Mouse (Mus musculus): ENCODE measurements around the gene Krt7. TPM values are rescaled to one million over a fixed set of nuclear protein-coding genes. Genes with fewer than 3 reads are reported as not detected.

The Krt7 gene
- polyA plus RNA-seq, 1 experiment from 2014 or later: 131 TPM

GRCm38 (mm10) chr15:101438555-101438954 lies 27.7 kb downstream of the Krt7 start, which contains the start of gene Krt87:
Gene Krt87, minus strand, starts transcription at chr15:101438804.
- Histone ChIP-seq H3K9ac (replicated peaks; ENCODE audit: low read depth, low read length) (no peak within 1 kb of the TSS), H3K9me3 (ENCODE audit: control insufficient read depth, low read depth, low read length) (no peaks in the 10 kb centered on the region), H3K27ac (ENCODE audit: low read length) (no peak within 1 kb of the TSS), H3K4me3 (ENCODE audit: low read depth, low read length) (peak within 1 kb of the TSS; percentile 19), H3K4me2 (replicated peaks; ENCODE audit: low read depth, low read length) (peak within 1 kb of the TSS; percentile 35), H3K4me1 (ENCODE audit: control insufficient read depth, insufficient read depth, low read length) (peaks cover 6% of the 10 kb centered on the region), H3K36me3 (ENCODE audit: control insufficient read depth, insufficient read depth, low read length) (no peaks in the 10 kb centered on the region), H3K27me3 (ENCODE audit: control insufficient read depth, insufficient read depth, low read length) (peaks cover 16% of the 10 kb centered on the region; the same call in 1 of the 2 replicates)
- ATAC-seq (ENCODE audit: insufficient number of reproducible peaks, insufficient read depth, low FRiP score, low read depth): no peak
- 3% methylated on average over 34 of the region's 34 CpGs for WGBS

GRCm38 (mm10) chr15:101440837-101441236 lies 30.0 kb downstream of the Krt7 start:
- Histone ChIP-seq H3K36me3 (ENCODE audit: control insufficient read depth, insufficient read depth, low read length) (no peaks in the 10 kb centered on the region), H3K27ac (ENCODE audit: low read length) (no peak overlapping the region), H3K27me3 (ENCODE audit: control insufficient read depth, insufficient read depth, low read length) (peaks cover 16% of the 10 kb centered on the region; the same call in 1 of the 2 replicates), H3K9me3 (ENCODE audit: control insufficient read depth, low read depth, low read length) (no peaks in the 10 kb centered on the region), H3K4me2 (replicated peaks; ENCODE audit: low read depth, low read length) (no peak overlapping the region), H3K4me3 (ENCODE audit: low read depth, low read length) (no peak overlapping the region), H3K4me1 (ENCODE audit: control insufficient read depth, insufficient read depth, low read length) (peaks cover 6% of the 10 kb centered on the region), H3K9ac (replicated peaks; ENCODE audit: low read depth, low read length) (no peak overlapping the region)
- WGBS: 72% methylated on average over 4 of the region's 4 CpGs
- ATAC-seq (ENCODE audit: insufficient number of reproducible peaks, insufficient read depth, low FRiP score, low read depth): no peak

- no peak overlapping the region for H3K4me3 ChIP-seq (ENCODE audit: low read depth, low read length)
- no peaks in the 10 kb centered on the region for H3K36me3 ChIP-seq (ENCODE audit: control insufficient read depth, insufficient read depth, low read length)
- H3K4me1 ChIP-seq (ENCODE audit: control insufficient read depth, insufficient read depth, low read length): no peaks in the 10 kb centered on the region
- 77% methylated on average over 11 of the region's 11 CpGs for WGBS
- no peaks in the 10 kb centered on the region for H3K9me3 ChIP-seq (ENCODE audit: control insufficient read depth, low read depth, low read length)
- H3K4me2 ChIP-seq (replicated peaks; ENCODE audit: low read depth, low read length): no peak overlapping the region
- no peaks in the 10 kb centered on the region for H3K27me3 ChIP-seq (ENCODE audit: control insufficient read depth, insufficient read depth, low read length)
- no peak overlapping the region for H3K9ac ChIP-seq (replicated peaks; ENCODE audit: low read depth, low read length)
- H3K27ac ChIP-seq (ENCODE audit: low read length): no peak overlapping the region
- no peak for ATAC-seq (ENCODE audit: insufficient number of reproducible peaks, insufficient read depth, low FRiP score, low read depth)
These were observed 35.7 kb downstream of the Krt7 start for GRCm38 (mm10) chr15:101446572-101446971.

- Histone ChIP-seq H3K27ac (ENCODE audit: low read length) (no peak within 1 kb of the TSS), H3K9ac (replicated peaks; ENCODE audit: low read depth, low read length) (no peak within 1 kb of the TSS), H3K9me3 (ENCODE audit: control insufficient read depth, low read depth, low read length) (no peaks in the 10 kb centered on the region), H3K36me3 (ENCODE audit: control insufficient read depth, insufficient read depth, low read length) (no peaks in the 10 kb centered on the region), H3K27me3 (ENCODE audit: control insufficient read depth, insufficient read depth, low read length) (no peaks in the 10 kb centered on the region), H3K4me2 (replicated peaks; ENCODE audit: low read depth, low read length) (no peak within 1 kb of the TSS), H3K4me1 (ENCODE audit: control insufficient read depth, insufficient read depth, low read length) (no peaks in the 10 kb centered on the region), H3K4me3 (ENCODE audit: low read depth, low read length) (no peak within 1 kb of the TSS)
- no peak for ATAC-seq (ENCODE audit: insufficient number of reproducible peaks, insufficient read depth, low FRiP score, low read depth)
- WGBS: 77% methylated on average over 2 of the region's 2 CpGs
These were observed 36.6 kb downstream of the Krt7 start, which contains the start of gene Krt88 for GRCm38 (mm10) chr15:101447444-101447843. Gene Krt88, plus strand, starts transcription at chr15:101447744.

GRCm38 (mm10) chr15:101453093-101453736 lies 42.4 kb downstream of the Krt7 start:
- WGBS: 3% methylated on average over 13 of the region's 13 CpGs
- no peaks in the 10 kb centered on the region for H3K27me3 ChIP-seq (ENCODE audit: control insufficient read depth, insufficient read depth, low read length)
- H3K4me1 ChIP-seq (ENCODE audit: control insufficient read depth, insufficient read depth, low read length): no peaks in the 10 kb centered on the region
- peak; percentile 71; the same call in 1 of the 2 replicates for ATAC-seq (ENCODE audit: insufficient number of reproducible peaks, insufficient read depth, low FRiP score, low read depth)
- H3K9ac ChIP-seq (replicated peaks; ENCODE audit: low read depth, low read length): no peak overlapping the region
- H3K27ac ChIP-seq (ENCODE audit: low read length): no peak overlapping the region
- no peaks in the 10 kb centered on the region for H3K36me3 ChIP-seq (ENCODE audit: control insufficient read depth, insufficient read depth, low read length)
- no peak overlapping the region for H3K4me3 ChIP-seq (ENCODE audit: low read depth, low read length)
- H3K9me3 ChIP-seq (ENCODE audit: control insufficient read depth, low read depth, low read length): no peaks in the 10 kb centered on the region
- no peak overlapping the region for H3K4me2 ChIP-seq (replicated peaks; ENCODE audit: low read depth, low read length)

GRCm38 (mm10) chr15:101454774-101455173 lies 43.9 kb downstream of the Krt7 start:
- H3K9me3 ChIP-seq (ENCODE audit: control insufficient read depth, low read depth, low read length): no peaks in the 10 kb centered on the region
- H3K27me3 ChIP-seq (ENCODE audit: control insufficient read depth, insufficient read depth, low read length): no peaks in the 10 kb centered on the region
- WGBS: 76% methylated on average over 8 of the region's 8 CpGs
- H3K36me3 ChIP-seq (ENCODE audit: control insufficient read depth, insufficient read depth, low read length): no peaks in the 10 kb centered on the region
- no peak overlapping the region for H3K4me3 ChIP-seq (ENCODE audit: low read depth, low read length)
- H3K9ac ChIP-seq (replicated peaks; ENCODE audit: low read depth, low read length): no peak overlapping the region
- H3K4me1 ChIP-seq (ENCODE audit: control insufficient read depth, insufficient read depth, low read length): no peaks in the 10 kb centered on the region
- no peak overlapping the region for H3K27ac ChIP-seq (ENCODE audit: low read length)
- no peak for ATAC-seq (ENCODE audit: insufficient number of reproducible peaks, insufficient read depth, low FRiP score, low read depth)
- H3K4me2 ChIP-seq (replicated peaks; ENCODE audit: low read depth, low read length): no peak overlapping the region

- H3K9ac ChIP-seq (replicated peaks; ENCODE audit: low read depth, low read length): no peak overlapping the region
- no peak overlapping the region for H3K4me2 ChIP-seq (replicated peaks; ENCODE audit: low read depth, low read length)
- no peaks in the 10 kb centered on the region for H3K27me3 ChIP-seq (ENCODE audit: control insufficient read depth, insufficient read depth, low read length)
- no peak for ATAC-seq (ENCODE audit: insufficient number of reproducible peaks, insufficient read depth, low FRiP score, low read depth)
- 85% methylated on average over 2 of the region's 2 CpGs for WGBS
- H3K4me3 ChIP-seq (ENCODE audit: low read depth, low read length): no peak overlapping the region
- no peaks in the 10 kb centered on the region for H3K36me3 ChIP-seq (ENCODE audit: control insufficient read depth, insufficient read depth, low read length)
- no peaks in the 10 kb centered on the region for H3K9me3 ChIP-seq (ENCODE audit: control insufficient read depth, low read depth, low read length)
- H3K27ac ChIP-seq (ENCODE audit: low read length): no peak overlapping the region
- no peaks in the 10 kb centered on the region for H3K4me1 ChIP-seq (ENCODE audit: control insufficient read depth, insufficient read depth, low read length)
These were observed 44.4 kb downstream of the Krt7 start for GRCm38 (mm10) chr15:101455292-101455691.

- ATAC-seq (ENCODE audit: insufficient number of reproducible peaks, insufficient read depth, low FRiP score, low read depth): no peak
- Histone ChIP-seq H3K36me3 (ENCODE audit: control insufficient read depth, insufficient read depth, low read length) (no peaks in the 10 kb centered on the region), H3K27ac (ENCODE audit: low read length) (no peak overlapping the region), H3K9me3 (ENCODE audit: control insufficient read depth, low read depth, low read length) (no peaks in the 10 kb centered on the region), H3K4me3 (ENCODE audit: low read depth, low read length) (no peak overlapping the region), H3K27me3 (ENCODE audit: control insufficient read depth, insufficient read depth, low read length) (no peaks in the 10 kb centered on the region), H3K9ac (replicated peaks; ENCODE audit: low read depth, low read length) (no peak overlapping the region), H3K4me1 (ENCODE audit: control insufficient read depth, insufficient read depth, low read length) (no peaks in the 10 kb centered on the region), H3K4me2 (replicated peaks; ENCODE audit: low read depth, low read length) (no peak overlapping the region)
- 90% methylated on average over 6 of the region's 6 CpGs for WGBS
These were observed 45.0 kb downstream of the Krt7 start for GRCm38 (mm10) chr15:101455891-101456290.
